Mouse (Mus musculus) kidney, adult 2 months (tissue): Measurements from ENCODE around the gene Armh3. TPM values are rescaled to one million over a fixed set of nuclear protein-coding genes. Genes with fewer than 3 reads are reported as not detected.
"Not testable (repeated sequence)": the region's sequence is repeated elsewhere in the genome, so short reads cannot be mapped to it uniquely, and the experiment has no call there.

Experiments used
- DNase-seq: peaks from one replicate; pipeline ENCODE4 v3.0.0; 2021
- H3K27ac ChIP-seq: fragments of 200-500 bp; 2 replicates; pipeline ENCODE4 v1.5.1; 2012; ENCODE audit warnings: low read depth, low read length, control low read depth, inconsistent platforms; ENCODE audit not compliant: insufficient read depth
- H3K27me3 ChIP-seq: fragments of 200-500 bp; replicated peaks from 2 replicates; pipeline ENCODE4 v1.6.1; 2012; ENCODE audit warnings: mild to moderate bottlenecking, moderate library complexity, low read length, inconsistent platforms; ENCODE audit not compliant: control insufficient read depth, insufficient read depth
- H3K36me3 ChIP-seq: fragments of 200-500 bp; 2 replicates; pipeline ENCODE4 v1.6.1; 2012; ENCODE audit warnings: mild to moderate bottlenecking, moderate library complexity, low read length, inconsistent platforms; ENCODE audit not compliant: control insufficient read depth, insufficient read depth
- H3K4me1 ChIP-seq: fragments of 200-500 bp; 2 replicates; pipeline ENCODE4 v1.6.1; 2011; ENCODE audit warnings: low read length; ENCODE audit not compliant: control insufficient read depth, insufficient read depth
- H3K4me3 ChIP-seq: fragments of 200-500 bp; 2 replicates; pipeline ENCODE4 v1.5.1; 2011; ENCODE audit warnings: mild to moderate bottlenecking, low read depth, low read length, control low read depth; ENCODE audit not compliant: insufficient read depth
- CTCF ChIP-seq: fragments of 200-500 bp; conservative IDR thresholded peaks from 2 replicates; pipeline ENCODE4 v1.5.1; 2011; ENCODE audit warnings: low read depth, mild to moderate bottlenecking, control low read depth, low read length, moderate library complexity, mixed read lengths; ENCODE audit not compliant: insufficient read depth, insufficient read length
- POLR2A ChIP-seq: fragments of 200-500 bp; IDR thresholded peaks from one replicate; pipeline ENCODE4 v1.6.1; 2011; ENCODE audit warnings: low read depth, low read length, control low read depth
- WGBS: fragments of 180-500 bp; shearing (Covaris S2); methylation state at CpG from one replicate; pipeline ENCODE4 v1.1.7; 2018; 5-methylcytosine and 5-hydroxymethylcytosine counted together
- polyA plus RNA-seq: library from polyadenylated mRNA; depleted of rRNA; stranded (reverse); fragments of >200 nt; gene quantifications from 2 replicates; pipeline ENCODE4 v1.2.3, GENCODE M21; 2012

The Armh3 gene
- polyA plus RNA-seq, 1 experiment = 12.2 TPM

- no peak for TF ChIP-seq POLR2A
- no peak for TF ChIP-seq CTCF
- DNase-seq = no peak
- no peak overlapping the region for H3K27ac ChIP-seq
- peaks cover 15% of the 10 kb centered on the region for H3K4me1 ChIP-seq
- H3K27me3 ChIP-seq = no peaks in the 10 kb centered on the region
- WGBS = 50% methylated on average over 1 of the region's 1 CpGs
- H3K4me3 ChIP-seq = no peak overlapping the region
- H3K36me3 ChIP-seq = no peaks in the 10 kb centered on the region
These were observed 1.1 kb upstream of the Armh3 start for GRCm38 (mm10) chr19:45999378-45999777.

GRCm38 (mm10) chr19:45998694-45999217, 468 bp upstream of the Armh3 start:
- DNase-seq = no peak
- 6% methylated on average over 8 of the region's 8 CpGs for WGBS
- Histone ChIP-seq H3K4me3 (peak overlapping the region; percentile 80), H3K27me3 (no peaks in the 10 kb centered on the region), H3K27ac (peak overlapping the region; percentile 71), H3K36me3 (no peaks in the 10 kb centered on the region), H3K4me1 (peaks cover 21% of the 10 kb centered on the region)
- TF ChIP-seq CTCF (no peak), POLR2A (no peak)

DNA sequence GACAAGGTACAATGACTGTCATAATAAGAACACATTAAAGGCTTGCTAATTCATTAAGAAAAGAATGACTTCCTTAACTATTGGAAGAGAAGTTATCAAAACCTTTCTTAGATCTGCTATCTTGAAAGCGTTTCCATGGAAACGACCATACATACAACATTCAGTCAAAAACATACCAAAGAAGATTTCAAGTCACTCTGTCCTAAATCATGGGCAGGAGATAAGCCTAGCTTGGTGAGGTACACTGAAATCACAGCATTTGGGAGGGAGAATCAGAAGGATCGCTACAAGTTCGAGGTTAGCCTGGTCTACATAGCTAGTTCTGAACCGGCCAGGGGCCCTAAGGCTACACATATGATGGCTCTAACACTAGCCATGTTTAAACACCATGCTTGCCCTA, 923 bp downstream of the Armh3 start:
- TF ChIP-seq POLR2A (no peak), CTCF (no peak)
- H3K4me1 ChIP-seq = peaks cover 20% of the 10 kb centered on the region
- peak overlapping the region; percentile 80 for H3K4me3 ChIP-seq
- no peaks in the 10 kb centered on the region for H3K36me3 ChIP-seq
- no peak for DNase-seq
- H3K27me3 ChIP-seq = no peaks in the 10 kb centered on the region
- H3K27ac ChIP-seq = peak overlapping the region; percentile 98
- WGBS = 54% methylated on average over 5 of the region's 5 CpGs

GRCm38 (mm10) chr19:45993981-45994737, 4.1 kb downstream of the Armh3 start:
- 69% methylated on average over 13 of the region's 13 CpGs for WGBS

GRCm38 (mm10) chr19:45993441-45993840, 4.8 kb downstream of the Armh3 start:
- not testable (repeated sequence) for H3K27me3 ChIP-seq, H3K36me3 ChIP-seq, H3K4me3 ChIP-seq
- DNase-seq = peak; percentile 82
- Histone ChIP-seq H3K27ac (peak overlapping the region; percentile 88), H3K4me1 (peaks cover 17% of the 10 kb centered on the region)
- WGBS = 44% methylated on average over 6 of the region's 6 CpGs

More at GRCm38 (mm10) chr19:45993981-45994737, 4.1 kb downstream of the Armh3 start:
- no peaks in the 10 kb centered on the region for H3K36me3 ChIP-seq
- H3K4me3 ChIP-seq = no peak overlapping the region
- H3K27ac ChIP-seq = peak overlapping the region; percentile 97
- DNase-seq = peak; percentile 76
- no peaks in the 10 kb centered on the region for H3K27me3 ChIP-seq
- TF ChIP-seq CTCF = no peak
- TF ChIP-seq POLR2A = no peak
- H3K4me1 ChIP-seq = peaks cover 20% of the 10 kb centered on the region

GRCm38 (mm10) chr19:45991171-45991570, 7.1 kb downstream of the Armh3 start:
- DNase-seq = no peak
- WGBS = 91% methylated on average over 3 of the region's 3 CpGs
- TF ChIP-seq POLR2A (no peak), CTCF (no peak)

GRCm38 (mm10) chr19:45988238-45988637, 10.1 kb downstream of the Armh3 start:
- Histone ChIP-seq H3K27me3 (no peaks in the 10 kb centered on the region), H3K27ac (no peak overlapping the region), H3K36me3 (no peaks in the 10 kb centered on the region), H3K4me1 (peaks cover 2% of the 10 kb centered on the region; the same call in 1 of the 2 replicates), H3K4me3 (no peak overlapping the region)
- DNase-seq = no peak
- TF ChIP-seq CTCF (no peak), POLR2A (no peak)
- WGBS = 94% methylated on average over 3 of the region's 3 CpGs

More at GRCm38 (mm10) chr19:45991171-45991570, 7.1 kb downstream of the Armh3 start:
- peaks cover 9% of the 10 kb centered on the region for H3K4me1 ChIP-seq
- H3K36me3 ChIP-seq = no peaks in the 10 kb centered on the region
- no peak overlapping the region for H3K4me3 ChIP-seq
- H3K27ac ChIP-seq = peak overlapping the region; percentile 14; the same call in 1 of the 2 replicates
- no peaks in the 10 kb centered on the region for H3K27me3 ChIP-seq
